Mouse (Mus musculus) E14TG2a.4 (cell line): ENCODE data around the gene 1700093K21Rik.
A peak's percentile ranks its signal among the peaks of the same experiment; 100 is the strongest.

ENCODE experiments used
- CTCF ChIP-seq: conservative IDR thresholded peaks from 2 replicates; pipeline ENCODE4 v1.5.1; 2014; ENCODE audit warnings: low read length
- POU5F1 ChIP-seq: IDR thresholded peaks from 2 replicates; pipeline ENCODE4 v1.6.1; 2014; ENCODE audit warnings: low read length, borderline replicate concordance

DNA sequence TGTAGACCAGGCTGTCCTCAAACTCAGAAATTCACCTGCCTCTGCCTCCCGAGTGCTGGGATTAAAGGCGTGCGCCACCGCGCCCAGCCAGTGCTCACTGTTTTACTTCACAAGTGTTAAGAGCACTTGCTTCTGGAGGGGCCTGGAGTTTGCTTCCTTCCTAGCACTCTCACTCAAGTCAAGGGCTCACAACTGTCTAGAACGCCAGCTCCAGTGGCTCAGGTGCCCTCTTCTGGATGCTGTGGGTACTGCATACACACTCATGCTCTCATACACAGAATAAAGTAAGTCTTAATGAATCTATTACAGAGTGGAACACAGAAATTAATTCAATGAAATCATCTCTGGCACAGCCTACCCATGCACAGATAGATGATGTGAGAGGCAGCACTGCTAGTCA lies 44.8 kb upstream of the 1700093K21Rik start:
- peak; percentile 93 for TF ChIP-seq CTCF
- no peak for TF ChIP-seq POU5F1
